Mouse (Mus musculus): ENCODE measurements around the gene Krtcap2. TPM values are rescaled to one million over a fixed set of nuclear protein-coding genes. Genes with fewer than 3 reads are reported as not detected.

Krtcap2 gene
- polyA plus RNA-seq, 1 experiment from 2014 or later, result 155 TPM

DNA sequence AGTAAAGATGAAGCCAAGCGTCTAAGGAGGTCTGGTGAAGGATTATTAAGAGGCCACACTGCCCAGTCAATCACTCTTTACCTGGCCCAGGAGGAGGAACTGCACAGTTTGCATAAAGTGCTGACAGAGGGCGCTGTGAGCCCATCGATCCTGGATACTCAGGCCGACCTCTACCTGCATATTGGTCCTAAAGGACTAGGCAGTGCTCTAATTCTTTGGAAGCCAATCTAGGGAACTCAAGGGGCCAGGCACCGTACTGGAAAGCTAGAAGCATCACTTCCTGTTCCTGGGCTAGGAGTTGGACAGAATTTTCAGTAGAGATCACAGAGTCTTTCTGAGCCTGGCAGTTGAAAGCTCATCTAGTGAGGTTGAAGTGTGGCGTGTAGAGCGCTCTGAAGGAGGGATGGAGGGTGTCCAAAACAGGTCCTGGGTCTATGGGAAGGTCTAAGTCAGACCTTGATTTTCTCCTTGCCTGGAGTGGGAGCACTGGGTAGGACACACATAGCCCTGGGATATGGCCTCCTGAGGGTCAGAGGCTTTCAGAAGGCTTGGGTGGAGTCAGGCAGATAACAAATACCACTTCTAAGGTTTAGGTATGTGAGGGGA lies 4.8 kb downstream of the Krtcap2 start:
- WGBS (ENCODE audit: insufficient replicate concordance), result 16% methylated on average over 7 of the region's 7 CpGs
- ATAC-seq (ENCODE audit: low read depth), result no peak
- Histone ChIP-seq H3K4me2 (0 out of 2 replicates have a peak overlapping the region, but pooled peaks have one; percentile 11), H3K4me1 (replicated peaks) (peaks cover 50% of the 10 kb centered on the region), H3K4me3 (replicated peaks) (no peak overlapping the region), H3K27ac (no peak overlapping the region), H3K9ac (no peak overlapping the region), H3K27me3 (peaks cover 42% of the 10 kb centered on the region), H3K36me3 (0 out of 2 replicates have a peak, but pooled peaks cover 5% of the 10 kb centered on the region), H3K9me3 (replicated peaks) (no peaks in the 10 kb centered on the region)
- peak; percentile 31 for DNase-seq

- Histone ChIP-seq H3K4me3 (replicated peaks) (no peak overlapping the region), H3K27me3 (peaks cover 42% of the 10 kb centered on the region), H3K4me2 (peak overlapping the region; percentile 11), H3K27ac (no peak overlapping the region), H3K9me3 (replicated peaks) (no peaks in the 10 kb centered on the region), H3K36me3 (0 out of 2 replicates have a peak, but pooled peaks cover 5% of the 10 kb centered on the region), H3K4me1 (replicated peaks) (peaks cover 45% of the 10 kb centered on the region), H3K9ac (no peak overlapping the region)
- 7% methylated on average over 17 of the region's 17 CpGs for WGBS (ENCODE audit: insufficient replicate concordance)
- DNase-seq (no peak), ATAC-seq (ENCODE audit: low read depth) (0 out of 2 replicates have a peak, but pooled peaks have one; percentile 12)
These were observed 5.7 kb downstream of the Krtcap2 start for GRCm38 (mm10) chr3:89251365-89251895.

DNA sequence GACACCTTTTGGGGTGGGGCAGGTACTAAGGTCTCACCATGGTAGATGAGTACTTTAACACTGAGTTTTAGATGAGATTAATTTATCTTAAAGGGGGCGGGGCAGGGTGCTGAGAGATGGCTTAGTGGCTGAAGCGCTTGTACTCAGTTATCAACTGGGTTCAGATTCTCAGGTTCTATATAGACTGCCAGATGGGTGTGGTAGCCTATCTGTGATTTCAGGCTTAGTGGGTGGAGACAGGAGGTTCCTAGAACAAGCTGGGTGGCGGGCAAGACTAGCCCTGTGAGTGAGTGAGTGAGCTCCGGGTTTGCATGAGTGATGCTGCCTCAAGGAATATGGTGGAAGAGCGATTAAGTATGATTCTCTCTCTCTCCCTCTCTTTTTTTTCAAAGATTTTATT lies 9.2 kb downstream of the Krtcap2 start:
- no peaks in the 10 kb centered on the region for H3K9me3 ChIP-seq (replicated peaks)
- H3K27ac ChIP-seq, result no peak overlapping the region
- no peak overlapping the region for H3K4me2 ChIP-seq
- DNase-seq (no peak), ATAC-seq (ENCODE audit: low read depth) (peak; percentile 73)
- no peaks in the 10 kb centered on the region for H3K36me3 ChIP-seq
- H3K27me3 ChIP-seq, result peaks cover 71% of the 10 kb centered on the region
- H3K4me3 ChIP-seq (replicated peaks), result no peak overlapping the region
- H3K4me1 ChIP-seq (replicated peaks), result peaks cover 25% of the 10 kb centered on the region
- WGBS (ENCODE audit: insufficient replicate concordance), result 43% methylated on average over 5 of the region's 5 CpGs
- H3K9ac ChIP-seq, result no peak overlapping the region

DNA sequence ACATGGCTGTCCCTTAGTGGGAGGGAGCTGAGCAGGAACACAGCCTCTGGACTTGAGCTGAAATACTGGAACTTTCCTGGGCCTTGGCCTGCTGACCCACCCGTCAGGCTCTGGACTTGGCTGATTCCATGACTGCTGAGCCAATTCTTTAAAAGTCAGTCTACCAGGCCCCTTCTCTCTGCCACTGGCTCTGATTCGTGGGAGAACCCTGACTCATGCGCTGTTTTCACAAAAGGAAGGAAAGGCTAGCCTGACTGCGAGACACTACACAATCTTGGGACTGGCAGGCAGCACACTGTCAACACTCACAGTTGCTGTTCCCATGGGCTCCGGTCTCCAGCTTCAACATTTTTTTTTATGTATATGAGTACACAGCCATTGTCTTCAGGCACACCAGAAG lies 10.4 kb downstream of the Krtcap2 start:
- WGBS (ENCODE audit: insufficient replicate concordance), result 44% methylated on average over 5 of the region's 5 CpGs

DNA sequence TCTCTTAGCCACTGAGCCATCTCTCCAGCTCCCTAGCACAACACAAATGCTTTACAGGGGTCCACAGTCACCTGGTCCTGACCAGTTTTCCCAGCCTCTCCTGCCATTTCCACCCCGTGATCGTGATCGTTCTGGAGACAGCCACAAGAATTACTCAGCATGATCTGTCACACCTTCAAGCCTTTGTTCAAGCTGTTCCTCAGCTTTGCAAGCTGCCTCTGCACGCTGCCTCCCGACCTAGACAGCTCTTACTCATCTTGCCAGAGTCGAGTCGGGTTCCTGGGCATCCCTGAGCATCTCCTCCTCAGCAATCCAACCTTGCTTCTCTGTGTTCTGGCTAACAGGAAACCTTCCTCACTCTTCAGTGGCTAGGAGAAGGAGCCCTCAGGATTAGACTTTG lies 13.3 kb downstream of the Krtcap2 start, which contains the start of gene Dpm3:
Dpm3 (plus strand) TSS at position 283 of the 400 bp plus-strand sequence.
- ATAC-seq (ENCODE audit: low read depth), result no peak

More for the DNA sequence above, 10.4 kb downstream of the Krtcap2 start:
- H3K4me1 ChIP-seq (replicated peaks), result peaks cover 18% of the 10 kb centered on the region
- H3K27me3 ChIP-seq, result peaks cover 67% of the 10 kb centered on the region
- no peaks in the 10 kb centered on the region for H3K9me3 ChIP-seq (replicated peaks)
- H3K4me3 ChIP-seq (replicated peaks), result no peak overlapping the region
- ATAC-seq (ENCODE audit: low read depth) (no peak), DNase-seq (no peak)
- no peaks in the 10 kb centered on the region for H3K36me3 ChIP-seq
- no peak overlapping the region for H3K4me2 ChIP-seq
- H3K27ac ChIP-seq, result no peak overlapping the region
- H3K9ac ChIP-seq, result no peak overlapping the region

DNA sequence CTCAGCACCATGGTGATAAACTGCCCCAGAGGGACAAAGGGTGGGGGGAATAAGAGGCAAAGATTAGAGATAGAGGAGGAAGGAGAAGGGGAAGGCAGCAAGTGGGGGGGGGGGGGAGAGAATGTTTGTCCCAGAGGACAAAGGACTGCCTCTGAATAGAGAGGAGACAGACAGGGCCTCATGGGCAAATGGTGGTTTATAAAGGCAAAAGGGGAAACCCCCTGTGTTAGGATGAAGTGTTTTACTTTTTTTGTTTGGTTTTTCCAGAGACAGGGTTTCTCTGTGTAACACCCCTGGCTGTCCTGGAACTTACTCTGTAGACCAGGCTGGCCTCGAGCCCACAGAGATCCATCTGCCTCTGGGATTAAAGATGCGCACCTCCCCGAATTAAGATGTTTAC lies 14.4 kb downstream of the Krtcap2 start:
- no peak for DNase-seq
- Histone ChIP-seq H3K9me3 (replicated peaks) (no peaks in the 10 kb centered on the region), H3K9ac (no peak overlapping the region), H3K27ac (no peak overlapping the region), H3K36me3 (no peaks in the 10 kb centered on the region), H3K4me1 (replicated peaks) (peaks cover 4% of the 10 kb centered on the region; the same call in 1 of the 2 replicates), H3K27me3 (peaks cover 45% of the 10 kb centered on the region), H3K4me2 (no peak overlapping the region), H3K4me3 (replicated peaks) (no peak overlapping the region)
- WGBS (ENCODE audit: insufficient replicate concordance), result 82% methylated on average over 3 of the region's 3 CpGs
- no peak for ATAC-seq (ENCODE audit: low read depth)

More for the DNA sequence above, 13.3 kb downstream of the Krtcap2 start, which contains the start of gene Dpm3:
- Histone ChIP-seq H3K4me2 (no peak within 1 kb of the TSS), H3K9ac (no peak within 1 kb of the TSS), H3K27me3 (peaks cover 46% of the 10 kb centered on the region), H3K36me3 (no peaks in the 10 kb centered on the region), H3K4me3 (replicated peaks) (no peak within 1 kb of the TSS), H3K27ac (no peak within 1 kb of the TSS), H3K4me1 (replicated peaks) (peaks cover 9% of the 10 kb centered on the region; the same call in 1 of the 2 replicates), H3K9me3 (replicated peaks) (no peaks in the 10 kb centered on the region)
- WGBS (ENCODE audit: insufficient replicate concordance), result 50% methylated on average over 7 of the region's 7 CpGs
- DNase-seq, result no peak

GRCm38 (mm10) chr3:89262417-89262816 lies 16.7 kb downstream of the Krtcap2 start:
- Histone ChIP-seq H3K27me3 (peaks cover 30% of the 10 kb centered on the region), H3K4me2 (no peak overlapping the region), H3K4me3 (replicated peaks) (no peak overlapping the region), H3K27ac (no peak overlapping the region), H3K4me1 (replicated peaks) (peaks cover 17% of the 10 kb centered on the region), H3K9ac (no peak overlapping the region), H3K36me3 (no peaks in the 10 kb centered on the region), H3K9me3 (replicated peaks) (no peaks in the 10 kb centered on the region)
- ATAC-seq (ENCODE audit: low read depth), result no peak
- WGBS (ENCODE audit: insufficient replicate concordance), result 42% methylated on average over 10 of the region's 10 CpGs
- DNase-seq, result no peak

DNA sequence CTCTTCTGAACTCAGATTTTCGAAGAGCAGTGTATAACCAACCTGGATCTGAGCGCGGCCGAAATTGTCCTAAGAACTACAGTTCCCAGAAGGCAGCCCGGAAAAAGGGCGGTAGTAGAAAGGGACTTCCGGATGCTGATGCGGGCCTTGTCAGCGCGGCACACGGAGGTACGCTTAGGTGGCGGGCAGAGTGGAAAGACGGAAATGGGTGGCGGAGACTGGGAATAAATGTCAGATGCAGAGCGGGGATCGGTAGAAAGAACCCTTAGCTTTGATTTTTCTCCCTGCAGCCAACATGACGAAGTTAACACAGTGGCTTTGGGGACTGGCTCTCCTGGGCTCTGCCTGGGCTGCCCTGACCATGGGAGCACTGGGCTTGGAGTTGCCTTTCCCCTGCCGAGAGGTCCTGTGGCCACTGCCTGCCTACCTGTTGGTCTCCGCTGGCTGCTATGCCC lies 20.7 kb downstream of the Krtcap2 start:
- H3K27me3 ChIP-seq, result peaks cover 7% of the 10 kb centered on the region; the same call in 1 of the 2 replicates
- H3K9me3 ChIP-seq (replicated peaks), result no peaks in the 10 kb centered on the region
- H3K27ac ChIP-seq, result peak overlapping the region; percentile 73
- H3K4me1 ChIP-seq (replicated peaks), result peaks cover 52% of the 10 kb centered on the region
- DNase-seq (peak; percentile 69), ATAC-seq (ENCODE audit: low read depth) (peak; percentile 85)
- H3K4me2 ChIP-seq, result peak overlapping the region; percentile 95
- H3K9ac ChIP-seq, result peak overlapping the region; percentile 90
- H3K36me3 ChIP-seq, result no peaks in the 10 kb centered on the region
- H3K4me3 ChIP-seq (replicated peaks), result peak overlapping the region; percentile 83
- WGBS (ENCODE audit: insufficient replicate concordance), result under 1% methylated on average over 20 of the region's 20 CpGs

DNA sequence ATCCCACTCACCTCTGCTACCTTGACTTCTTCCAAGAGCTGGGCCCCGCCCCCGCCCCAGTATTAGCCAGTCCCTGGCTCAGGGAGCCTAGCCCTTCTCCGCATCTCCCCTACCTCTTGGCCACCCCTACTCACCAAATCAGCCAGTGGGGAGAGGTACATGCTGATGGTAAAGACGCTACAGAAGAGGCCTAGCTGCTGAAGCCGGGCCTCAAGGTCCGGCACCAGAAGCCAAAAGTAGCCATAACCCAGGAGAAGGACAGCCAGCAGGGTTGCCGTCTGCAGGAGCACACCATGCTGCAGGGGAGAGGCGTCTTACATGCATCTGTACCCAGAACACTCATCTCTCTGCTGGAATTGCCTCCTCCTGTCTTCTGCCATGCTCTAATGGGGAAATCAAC lies 23.1 kb downstream of the Krtcap2 start:
- Histone ChIP-seq H3K9ac (peak overlapping the region; percentile 75; the same call in 1 of the 2 replicates), H3K4me2 (peak overlapping the region; percentile 84), H3K4me1 (replicated peaks) (peaks cover 49% of the 10 kb centered on the region), H3K9me3 (replicated peaks) (no peaks in the 10 kb centered on the region), H3K27me3 (0 out of 2 replicates have a peak, but pooled peaks cover 3% of the 10 kb centered on the region), H3K4me3 (replicated peaks) (no peak overlapping the region), H3K27ac (no peak overlapping the region), H3K36me3 (no peaks in the 10 kb centered on the region)
- DNase-seq (no peak), ATAC-seq (ENCODE audit: low read depth) (no peak)
- 72% methylated on average over 8 of the region's 8 CpGs for WGBS (ENCODE audit: insufficient replicate concordance)

- peak; percentile 52 for DNase-seq
- peak within 1 kb of the TSS; percentile 84 for H3K4me2 ChIP-seq
- ATAC-seq (ENCODE audit: low read depth), result peak; percentile 60
- peak within 1 kb of the TSS; percentile 75 for H3K9ac ChIP-seq
- H3K9me3 ChIP-seq (replicated peaks), result no peaks in the 10 kb centered on the region
- WGBS (ENCODE audit: insufficient replicate concordance), result 1% methylated on average over 39 of the region's 39 CpGs
- H3K4me1 ChIP-seq (replicated peaks), result peaks cover 49% of the 10 kb centered on the region
- H3K36me3 ChIP-seq, result peaks cover 2% of the 10 kb centered on the region; the same call in 1 of the 2 replicates
- peak within 1 kb of the TSS; percentile 45; the same call in 1 of the 2 replicates for H3K27ac ChIP-seq
- H3K4me3 ChIP-seq (replicated peaks), result peak within 1 kb of the TSS; percentile 64
- H3K27me3 ChIP-seq, result 0 out of 2 replicates have a peak, but pooled peaks cover 3% of the 10 kb centered on the region
These were observed 24.4 kb downstream of the Krtcap2 start, which contains the start of gene Slc50a1 for GRCm38 (mm10) chr3:89270051-89270755. Slc50a1 (minus strand) TSS chr3:89270570.

DNA sequence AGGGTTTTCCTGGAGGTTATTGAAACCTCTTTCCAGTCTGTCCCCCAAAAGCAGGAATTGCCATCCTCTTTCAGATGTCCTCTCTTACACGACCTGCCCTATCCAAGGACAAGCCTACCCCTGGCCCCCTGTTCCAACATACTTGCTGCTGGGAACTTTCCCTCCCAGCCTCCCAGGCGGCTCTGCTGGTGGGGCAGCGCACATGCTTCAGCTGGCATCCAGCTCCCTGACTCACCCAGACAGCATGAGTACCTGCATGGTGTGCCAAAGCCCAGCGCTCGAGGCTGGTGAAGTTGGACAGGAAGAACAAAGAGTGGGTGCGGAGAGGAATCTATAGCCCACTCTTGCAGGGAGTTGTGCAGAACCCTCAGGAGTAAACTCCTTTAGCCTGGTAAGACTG lies 25.1 kb downstream of the Krtcap2 start:
- 72% methylated on average over 6 of the region's 6 CpGs for WGBS (ENCODE audit: insufficient replicate concordance)
- H3K27me3 ChIP-seq, result peaks cover 5% of the 10 kb centered on the region
- H3K4me3 ChIP-seq (replicated peaks), result peak overlapping the region; percentile 64; the same call in 1 of the 2 replicates
- H3K4me2 ChIP-seq, result peak overlapping the region; percentile 84
- H3K36me3 ChIP-seq, result peaks cover 3% of the 10 kb centered on the region; the same call in 1 of the 2 replicates
- ATAC-seq (ENCODE audit: low read depth), result no peak
- no peaks in the 10 kb centered on the region for H3K9me3 ChIP-seq (replicated peaks)
- H3K27ac ChIP-seq, result no peak overlapping the region
- peaks cover 47% of the 10 kb centered on the region for H3K4me1 ChIP-seq (replicated peaks)
- no peak overlapping the region for H3K9ac ChIP-seq
- no peak for DNase-seq
